Mouse (Mus musculus) MN1 (cell line): ENCODE data around the gene Defa31.
"Not testable (repeated sequence)": the region's sequence is repeated elsewhere in the genome, so short reads cannot be mapped to it uniquely, and the experiment has no call there.

Source experiments
- DNase-seq: peaks from one replicate; pipeline ENCODE4 v3.0.0-alpha.2; 2016; ENCODE audit warnings: low spot score

The Defa31 gene

GRCm38 (mm10) chr8:21191314-21191713 lies at the start of gene Defa31:
Gene Defa31, plus strand, starts transcription at chr8:21191614.
- DNase-seq = not testable (repeated sequence)

GRCm38 (mm10) chr8:21161977-21162376 lies 29.4 kb upstream of the Defa31 start, which contains the start of gene Defa22:
Gene Defa22, plus strand, starts transcription at chr8:21162277.
- not testable (repeated sequence) for DNase-seq

- DNase-seq = not testable (repeated sequence)
These were observed 9.8 kb downstream of the Defa31 start, which contains the start of gene Gm15293 for GRCm38 (mm10) chr8:21201261-21201660. Gene Gm15293, plus strand, starts transcription at chr8:21201561.
